Mouse (Mus musculus): ENCODE data around the gene Nfe2. TPM values are rescaled to one million over a fixed set of nuclear protein-coding genes. Genes with fewer than 3 reads are reported as not detected.

The Nfe2 gene
- total and polyA plus RNA-seq, 3 experiments, result 0.14 TPM; not detected in 2

GRCm38 (mm10) chr15:103284647-103285046, 26.4 kb upstream of the Nfe2 start:
- no peak overlapping the region for H3K4me3 ChIP-seq (replicated peaks in 1 of 3; ENCODE audit: low read depth in 2 of 3, low read length in 2 of 3, poor library complexity in 1 of 3)
- no peak for DNase-seq (ENCODE audit: extremely low read depth)
- peaks cover 16 to 59% of the 10 kb centered on the region in 2 experiments for H3K36me3 ChIP-seq (replicated peaks in 1 of 2; ENCODE audit: control insufficient read depth in 1 of 2, insufficient read depth in 1 of 2, low read length in 1 of 2)
- peaks cover 51% of the 10 kb centered on the region for H3K79me2 ChIP-seq (replicated peaks; ENCODE audit: control insufficient read depth, extremely low read depth, insufficient read depth, poor library complexity, severe bottlenecking)
- no peak overlapping the region for H3K9ac ChIP-seq (ENCODE audit: insufficient read depth, low read depth)
- in situ Hi-C loops (cut with MboI; ENCODE audit: low pct_ligation_motif_present, low pct_unique_long_range_greater_than_20kb, low sequenced_read_pairs) (loop anchor here (5.0 kb wide), 1 partner anchor 33 kb away; no protein-coding TSS in a partner anchor), dilution Hi-C loops (cut with MboI; ENCODE audit: extremely low pct_ligation_motif_present, extremely low pct_unique_long_range_greater_than_20kb, low sequenced_read_pairs) (no loop called here)
- H3K9me3 ChIP-seq (replicated peaks; ENCODE audit: low read length), result no peaks in the 10 kb centered on the region
- no peak overlapping the region for H3K4me2 ChIP-seq (ENCODE audit: insufficient read depth, low read depth, poor library complexity, severe bottlenecking)
- no peak for TF ChIP-seq NELFE (IDR thresholded peaks at IDR 0.05; ENCODE audit: low read depth, low read length)
- 0 out of 4 replicates have a peak, but pooled peaks of 1 of the 2 experiments have one; percentile 1 for TF ChIP-seq CTCF (conservative IDR thresholded peaks at IDR 0.05 in 1 of 2, IDR thresholded peaks at IDR 0.05 in 1 of 2; ENCODE audit: low read depth in 2 of 2, low read length in 2 of 2)
- no peak for TF ChIP-seq POLR2A (IDR thresholded peaks at IDR 0.05; ENCODE audit: low read depth, low read length)
- no peak for TF ChIP-seq HCFC1 (IDR thresholded peaks at IDR 0.05; ENCODE audit: low read depth, low read length)
- TF ChIP-seq RAD21 (IDR thresholded peaks at IDR 0.05; ENCODE audit: low read depth, low read length), result no peak
- no peaks in the 10 kb centered on the region for H3K27me3 ChIP-seq (replicated peaks)
- peaks cover 0 to 41% of the 10 kb centered on the region in 2 experiments; a peak in 2 of 4 replicates for H3K4me1 ChIP-seq (ENCODE audit: control insufficient read depth in 1 of 2, insufficient read depth in 2 of 2)
- H3K27ac ChIP-seq (ENCODE audit: insufficient read depth, low read depth), result no peak overlapping the region

GRCm38 (mm10) chr15:103284066-103284465, 25.9 kb upstream of the Nfe2 start:
- H3K4me2 ChIP-seq (ENCODE audit: insufficient read depth, low read depth, poor library complexity, severe bottlenecking), result no peak overlapping the region
- H3K4me1 ChIP-seq (ENCODE audit: control insufficient read depth in 1 of 2, insufficient read depth in 2 of 2), result peaks cover 0 to 41% of the 10 kb centered on the region in 2 experiments; a peak in 2 of 4 replicates
- peaks cover 10 to 56% of the 10 kb centered on the region in 2 experiments for H3K36me3 ChIP-seq (replicated peaks in 1 of 2; ENCODE audit: control insufficient read depth in 1 of 2, insufficient read depth in 1 of 2, low read length in 1 of 2)
- no peak overlapping the region for H3K4me3 ChIP-seq (replicated peaks in 1 of 3; ENCODE audit: low read depth in 2 of 3, low read length in 2 of 3, poor library complexity in 1 of 3)
- H3K79me2 ChIP-seq (replicated peaks; ENCODE audit: control insufficient read depth, extremely low read depth, insufficient read depth, poor library complexity, severe bottlenecking), result peaks cover 46% of the 10 kb centered on the region
- peak; percentile 78 to 87 for TF ChIP-seq CTCF (conservative IDR thresholded peaks at IDR 0.05 in 1 of 2, IDR thresholded peaks at IDR 0.05 in 1 of 2; ENCODE audit: low read depth in 2 of 2, low read length in 2 of 2)
- TF ChIP-seq SMC3 (IDR thresholded peaks at IDR 0.05; ENCODE audit: low read depth, low read length), result peak; percentile 74
- TF ChIP-seq CHD2 (IDR thresholded peaks at IDR 0.05; ENCODE audit: low read length), result no peak
- peak; percentile 66 for TF ChIP-seq RAD21 (IDR thresholded peaks at IDR 0.05; ENCODE audit: low read depth, low read length)
- H3K9me3 ChIP-seq (replicated peaks; ENCODE audit: low read length), result no peaks in the 10 kb centered on the region
- dilution Hi-C loops (cut with MboI; ENCODE audit: extremely low pct_ligation_motif_present, extremely low pct_unique_long_range_greater_than_20kb, low sequenced_read_pairs), result no loop called here
- H3K27me3 ChIP-seq (replicated peaks), result no peaks in the 10 kb centered on the region
- H3K9ac ChIP-seq (ENCODE audit: insufficient read depth, low read depth), result no peak overlapping the region
- no peak overlapping the region for H3K27ac ChIP-seq (ENCODE audit: insufficient read depth, low read depth)
- in situ Hi-C loops (cut with MboI; ENCODE audit: low pct_ligation_motif_present, low pct_unique_long_range_greater_than_20kb, low sequenced_read_pairs), result loop anchor here (5.0 kb wide), 1 partner anchor 33 kb away; no protein-coding TSS in a partner anchor
- peak; percentile 68 for DNase-seq (ENCODE audit: extremely low read depth)

- H3K9me3 ChIP-seq (replicated peaks; ENCODE audit: low read length), result no peaks in the 10 kb centered on the region
- no peak overlapping the region for H3K9ac ChIP-seq (ENCODE audit: insufficient read depth, low read depth)
- H3K27ac ChIP-seq (ENCODE audit: insufficient read depth, low read depth), result no peak overlapping the region
- peaks cover 13 to 52% of the 10 kb centered on the region in 2 experiments for H3K36me3 ChIP-seq (replicated peaks in 1 of 2; ENCODE audit: control insufficient read depth in 1 of 2, insufficient read depth in 1 of 2, low read length in 1 of 2)
- H3K79me2 ChIP-seq (replicated peaks; ENCODE audit: control insufficient read depth, extremely low read depth, insufficient read depth, poor library complexity, severe bottlenecking), result peaks cover 60% of the 10 kb centered on the region
- peaks cover 0 to 48% of the 10 kb centered on the region in 2 experiments; a peak in 2 of 4 replicates for H3K4me1 ChIP-seq (ENCODE audit: control insufficient read depth in 1 of 2, insufficient read depth in 2 of 2)
- no peak for DNase-seq (ENCODE audit: extremely low read depth)
- no peak overlapping the region for H3K4me2 ChIP-seq (ENCODE audit: insufficient read depth, low read depth, poor library complexity, severe bottlenecking)
- H3K4me3 ChIP-seq (replicated peaks in 1 of 3; ENCODE audit: low read depth in 2 of 3, low read length in 2 of 3, poor library complexity in 1 of 3), result no peak overlapping the region
- H3K27me3 ChIP-seq (replicated peaks), result no peaks in the 10 kb centered on the region
- in situ Hi-C loops (cut with MboI; ENCODE audit: low pct_ligation_motif_present, low pct_unique_long_range_greater_than_20kb, low sequenced_read_pairs) (loop anchor here (5.0 kb wide), 1 partner anchor 36 kb away; no protein-coding TSS in a partner anchor), dilution Hi-C loops (cut with MboI; ENCODE audit: extremely low pct_ligation_motif_present, extremely low pct_unique_long_range_greater_than_20kb, low sequenced_read_pairs) (no loop called here)
- TF ChIP-seq ETS1 (conservative IDR thresholded peaks at IDR 0.05; ENCODE audit: low read depth, low read length) (no peak), POLR2AphosphoS2 (IDR thresholded peaks at IDR 0.05; ENCODE audit: low read depth, low read length) (no peak), MXI1 (IDR thresholded peaks at IDR 0.05; ENCODE audit: low read depth, low read length) (no peak), JUND (conservative IDR thresholded peaks at IDR 0.05; ENCODE audit: low read depth, low read length) (no peak), NELFE (IDR thresholded peaks at IDR 0.05; ENCODE audit: low read depth, low read length) (no peak), NRF1 (IDR thresholded peaks at IDR 0.05; ENCODE audit: low read depth, low read length) (no peak), RCOR1 (conservative IDR thresholded peaks at IDR 0.05; ENCODE audit: low read depth, low read length) (no peak), POLR2A (IDR thresholded peaks at IDR 0.05; ENCODE audit: low read depth, low read length) (no peak), SIN3A (IDR thresholded peaks at IDR 0.05; ENCODE audit: low read length) (no peak), HCFC1 (IDR thresholded peaks at IDR 0.05; ENCODE audit: low read depth, low read length) (no peak), CTCF (conservative IDR thresholded peaks at IDR 0.05 in 1 of 2, IDR thresholded peaks at IDR 0.05 in 1 of 2; ENCODE audit: low read depth in 2 of 2, low read length in 2 of 2) (no peak), ZKSCAN1 (IDR thresholded peaks at IDR 0.05; ENCODE audit: borderline replicate concordance, low read depth, low read length) (no peak), JUN (IDR thresholded peaks at IDR 0.05; ENCODE audit: insufficient read depth, low read depth, low read length) (no peak), MAX (IDR thresholded peaks at IDR 0.05; ENCODE audit: low read length) (no peak), USF1 (IDR thresholded peaks at IDR 0.05; ENCODE audit: low read depth, low read length) (no peak), MAZ (IDR thresholded peaks at IDR 0.05; ENCODE audit: low read depth, low read length) (no peak), IRF4 (IDR thresholded peaks at IDR 0.05; ENCODE audit: low read depth, low read length) (no peak), ZMIZ1 (IDR thresholded peaks at IDR 0.05; ENCODE audit: low read depth, low read length) (no peak), TCF12 (IDR thresholded peaks at IDR 0.05; ENCODE audit: low read depth, low read length) (no peak), CHD2 (IDR thresholded peaks at IDR 0.05; ENCODE audit: low read length) (no peak)
These were observed 23.4 kb upstream of the Nfe2 start for GRCm38 (mm10) chr15:103281465-103282205.

Data from CH12.LX (cell line).